Mouse (Mus musculus) kidney, adult 2 months (tissue): ENCODE results near the gene Slc9a8. TPM values are rescaled to one million over a fixed set of nuclear protein-coding genes. Genes with fewer than 3 reads are reported as not detected.
A peak's percentile ranks its signal among the peaks of the same experiment; 100 is the strongest.

Experiments used
- DNase-seq: peaks from one replicate; pipeline ENCODE4 v3.0.0; 2021
- H3K27ac ChIP-seq: fragments of 200-500 bp; 2 replicates; pipeline ENCODE4 v1.5.1; 2012; ENCODE audit warnings: low read depth, low read length, control low read depth, inconsistent platforms; ENCODE audit not compliant: insufficient read depth
- H3K27me3 ChIP-seq: fragments of 200-500 bp; replicated peaks from 2 replicates; pipeline ENCODE4 v1.6.1; 2012; ENCODE audit warnings: mild to moderate bottlenecking, moderate library complexity, low read length, inconsistent platforms; ENCODE audit not compliant: control insufficient read depth, insufficient read depth
- H3K36me3 ChIP-seq: fragments of 200-500 bp; 2 replicates; pipeline ENCODE4 v1.6.1; 2012; ENCODE audit warnings: mild to moderate bottlenecking, moderate library complexity, low read length, inconsistent platforms; ENCODE audit not compliant: control insufficient read depth, insufficient read depth
- H3K4me1 ChIP-seq: fragments of 200-500 bp; 2 replicates; pipeline ENCODE4 v1.6.1; 2011; ENCODE audit warnings: low read length; ENCODE audit not compliant: control insufficient read depth, insufficient read depth
- H3K4me3 ChIP-seq: fragments of 200-500 bp; 2 replicates; pipeline ENCODE4 v1.5.1; 2011; ENCODE audit warnings: mild to moderate bottlenecking, low read depth, low read length, control low read depth; ENCODE audit not compliant: insufficient read depth
- CTCF ChIP-seq: fragments of 200-500 bp; conservative IDR thresholded peaks from 2 replicates; pipeline ENCODE4 v1.5.1; 2011; ENCODE audit warnings: low read depth, mild to moderate bottlenecking, control low read depth, low read length, moderate library complexity, mixed read lengths; ENCODE audit not compliant: insufficient read depth, insufficient read length
- POLR2A ChIP-seq: fragments of 200-500 bp; IDR thresholded peaks from one replicate; pipeline ENCODE4 v1.6.1; 2011; ENCODE audit warnings: low read depth, low read length, control low read depth
- WGBS: fragments of 180-500 bp; shearing (Covaris S2); methylation state at CpG from one replicate; pipeline ENCODE4 v1.1.7; 2018; 5-methylcytosine and 5-hydroxymethylcytosine counted together
- polyA plus RNA-seq: library from polyadenylated mRNA; depleted of rRNA; stranded (reverse); fragments of >200 nt; gene quantifications from 2 replicates; pipeline ENCODE4 v1.2.3, GENCODE M21; 2012

Gene Slc9a8
- polyA plus RNA-seq, 1 experiment = 226 TPM

GRCm38 (mm10) chr2:167457213-167457612, 35.7 kb downstream of the Slc9a8 start:
- WGBS = 79% methylated on average over 9 of the region's 9 CpGs
- no peaks in the 10 kb centered on the region for H3K27me3 ChIP-seq
- TF ChIP-seq CTCF (no peak), POLR2A (no peak)
- DNase-seq = no peak
- H3K4me1 ChIP-seq = no peaks in the 10 kb centered on the region
- no peak overlapping the region for H3K27ac ChIP-seq
- H3K4me3 ChIP-seq = no peak overlapping the region
- H3K36me3 ChIP-seq = 0 out of 2 replicates have a peak, but pooled peaks cover 1% of the 10 kb centered on the region

GRCm38 (mm10) chr2:167458548-167458947, 37.0 kb downstream of the Slc9a8 start:
- Histone ChIP-seq H3K36me3 (no peaks in the 10 kb centered on the region), H3K27ac (no peak overlapping the region), H3K27me3 (no peaks in the 10 kb centered on the region), H3K4me3 (no peak overlapping the region), H3K4me1 (no peaks in the 10 kb centered on the region)
- no peak for DNase-seq
- TF ChIP-seq CTCF (no peak), POLR2A (no peak)
- WGBS = 72% methylated on average over 3 of the region's 3 CpGs

GRCm38 (mm10) chr2:167459071-167459865, 37.8 kb downstream of the Slc9a8 start:
- TF ChIP-seq POLR2A (no peak), CTCF (no peak)
- Histone ChIP-seq H3K4me3 (no peak overlapping the region), H3K4me1 (no peaks in the 10 kb centered on the region), H3K27me3 (no peaks in the 10 kb centered on the region), H3K27ac (no peak overlapping the region), H3K36me3 (no peaks in the 10 kb centered on the region)
- WGBS = 89% methylated on average over 6 of the region's 6 CpGs
- DNase-seq = no peak

- TF ChIP-seq POLR2A (no peak), CTCF (peak; percentile 94)
- Histone ChIP-seq H3K27ac (no peak overlapping the region), H3K36me3 (peaks cover 4% of the 10 kb centered on the region; the same call in 1 of the 2 replicates), H3K4me3 (no peak overlapping the region), H3K27me3 (no peaks in the 10 kb centered on the region), H3K4me1 (no peaks in the 10 kb centered on the region)
- DNase-seq = peak; percentile 87
- WGBS = 44% methylated on average over 6 of the region's 6 CpGs
Observed at GRCm38 (mm10) chr2:167462954-167463353, 41.4 kb downstream of the Slc9a8 start.

GRCm38 (mm10) chr2:167463802-167464201, 42.3 kb downstream of the Slc9a8 start:
- H3K27me3 ChIP-seq = no peaks in the 10 kb centered on the region
- H3K4me3 ChIP-seq = no peak overlapping the region
- WGBS = 87% methylated on average over 5 of the region's 5 CpGs
- DNase-seq = no peak
- TF ChIP-seq CTCF = no peak
- TF ChIP-seq POLR2A = no peak
- H3K4me1 ChIP-seq = no peaks in the 10 kb centered on the region
- peaks cover 4% of the 10 kb centered on the region; the same call in 1 of the 2 replicates for H3K36me3 ChIP-seq
- H3K27ac ChIP-seq = no peak overlapping the region

- Histone ChIP-seq H3K4me1 (no peaks in the 10 kb centered on the region), H3K27ac (no peak overlapping the region), H3K27me3 (no peaks in the 10 kb centered on the region), H3K36me3 (peaks cover 6% of the 10 kb centered on the region; the same call in 1 of the 2 replicates), H3K4me3 (no peak overlapping the region)
- TF ChIP-seq CTCF (no peak), POLR2A (no peak)
- DNase-seq = no peak
- 88% methylated on average over 3 of the region's 3 CpGs for WGBS
Observed at GRCm38 (mm10) chr2:167465951-167466350, 44.4 kb downstream of the Slc9a8 start.

GRCm38 (mm10) chr2:167467214-167467613, 45.7 kb downstream of the Slc9a8 start:
- 66% methylated on average over 5 of the region's 5 CpGs for WGBS
- no peak overlapping the region for H3K27ac ChIP-seq
- TF ChIP-seq CTCF = no peak
- no peak for TF ChIP-seq POLR2A
- peaks cover 6% of the 10 kb centered on the region; the same call in 1 of the 2 replicates for H3K36me3 ChIP-seq
- DNase-seq = no peak
- H3K4me1 ChIP-seq = no peaks in the 10 kb centered on the region
- no peaks in the 10 kb centered on the region for H3K27me3 ChIP-seq
- H3K4me3 ChIP-seq = no peak overlapping the region
